Mouse (Mus musculus): ENCODE data around the gene Snx21. TPM values are rescaled to one million over a fixed set of nuclear protein-coding genes. Genes with fewer than 3 reads are reported as not detected.

Gene Snx21
- under 1 TPM; 0.33 to 0.96 TPM for total RNA-seq (2023)

GRCm38 (mm10) chr2:164785481-164786387, at the start of gene Snx21:
Gene Snx21, plus strand, starts transcription at chr2:164785823.

GRCm38 (mm10) chr2:164745843-164746479, 39.7 kb upstream of the Snx21 start, which contains the start of the genes Wfdc3 and Dnttip1:
Gene Wfdc3, minus strand, starts transcription at chr2:164745931.
Gene Dnttip1, plus strand, starts transcription at chr2:164745983.

GRCm38 (mm10) chr2:164769258-164770037, 16.2 kb upstream of the Snx21 start, which contains the start of gene Ube2c:
Gene Ube2c, plus strand, starts transcription at chr2:164769898.

GRCm38 (mm10) chr2:164779481-164780086, 6.0 kb upstream of the Snx21 start, which contains the start of gene Tnnc2:
Gene Tnnc2, minus strand, starts transcription at chr2:164779967.

GRCm38 (mm10) chr2:164804533-164805331, 19.1 kb downstream of the Snx21 start, which contains the start of the genes Acot8 and Zswim3:
Gene Acot8, minus strand, starts transcription at chr2:164804882.
Gene Zswim3, plus strand, starts transcription at chr2:164805098.

GRCm38 (mm10) chr2:164822636-164823165, 37.1 kb downstream of the Snx21 start, which contains the start of gene Zswim1:
Gene Zswim1, plus strand, starts transcription at chr2:164822686.

GRCm38 (mm10) chr2:164828437-164828836, 42.8 kb downstream of the Snx21 start, which contains the start of gene Spata25:
Gene Spata25, minus strand, starts transcription at chr2:164828537.

GRCm38 (mm10) chr2:164832748-164833301, 47.2 kb downstream of the Snx21 start, which contains the start of gene Ctsa:
Gene Ctsa, plus strand, starts transcription at chr2:164832873.

GRCm38 (mm10) chr2:164833314-164833959, 47.8 kb downstream of the Snx21 start, which contains the start of gene Neurl2:
Gene Neurl2, minus strand, starts transcription at chr2:164833456.

Other genes starting within 250 kb of the Snx21 start
- not detected for gene Wfdc2, start 223.4 kb upstream of the Snx21 start, total RNA-seq (2023)
- not detected for gene Spint3, start 212.4 kb upstream of the Snx21 start, total RNA-seq (2023)
- gene Wfdc6a, start 200.4 kb upstream of the Snx21 start, total RNA-seq (2023) = not detected
- not detected for gene Eppin, start 192.2 kb upstream of the Snx21 start, total RNA-seq (2023)
- gene Wfdc6b, start 172.3 kb upstream of the Snx21 start, total RNA-seq (2023) = not detected
- gene Wfdc8, start 172.2 kb upstream of the Snx21 start, total RNA-seq (2023) = not detected
- not detected for gene Wfdc16, start 147.0 kb upstream of the Snx21 start, total RNA-seq (2023)
- gene Wfdc10, start 129.8 kb upstream of the Snx21 start, total RNA-seq (2023) = not detected
- not detected for gene Wfdc9, start 129.2 kb upstream of the Snx21 start, total RNA-seq (2023)
- gene Wfdc11, start 111.7 kb upstream of the Snx21 start, total RNA-seq (2023) = not detected
- gene Wfdc13, start 100.7 kb upstream of the Snx21 start, total RNA-seq (2023) = not detected
- gene Spint4, start 87.3 kb upstream of the Snx21 start, total RNA-seq (2023) = not detected
- gene Spint5, start 70.5 kb upstream of the Snx21 start, total RNA-seq (2023) = not detected
- under 1 TPM in 1 of 2 experiments, not detected in 1; 0.36 TPM for gene Wfdc3, start 39.9 kb upstream of the Snx21 start, total RNA-seq (2023)
- gene Dnttip1, start 39.8 kb upstream of the Snx21 start, total RNA-seq (2023) = 10 to 100 TPM; 41.7 to 46.9 TPM
- 1 to 10 TPM; 2.9 to 9.5 TPM for gene Ube2c, start 15.9 kb upstream of the Snx21 start, total RNA-seq (2023)
- not detected for gene Tnnc2, start 5.9 kb upstream of the Snx21 start, total RNA-seq (2023)
- 10 to 100 TPM; 51.6 to 59.8 TPM for gene Acot8, start 19.1 kb downstream of the Snx21 start, total RNA-seq (2023)
- 1 to 10 TPM; 3.4 to 3.6 TPM for gene Zswim3, start 19.3 kb downstream of the Snx21 start, total RNA-seq (2023)
- 10 to 100 TPM; 11.1 to 11.2 TPM for gene Zswim1, start 36.9 kb downstream of the Snx21 start, total RNA-seq (2023)
- gene Spata25, start 42.7 kb downstream of the Snx21 start, total RNA-seq (2023) = not detected
- 100 to 1,000 TPM; 118 to 128 TPM for gene Ctsa, start 47.0 kb downstream of the Snx21 start, total RNA-seq (2023)
- gene Neurl2, start 47.6 kb downstream of the Snx21 start, total RNA-seq (2023) = 1 to 10 TPM; 1.1 to 1.7 TPM
- 1 to 10 TPM; 5.7 to 6.9 TPM for gene Pltp, start 71.9 kb downstream of the Snx21 start, total RNA-seq (2023)
- 100 to 1,000 TPM in 1 of 2 experiments, 10 to 100 TPM in 1; 83.5 to 104 TPM for gene Pcif1, start 93.5 kb downstream of the Snx21 start, total RNA-seq (2023)
- gene Zfp335, start 125.9 kb downstream of the Snx21 start, total RNA-seq (2023) = 10 to 100 TPM; 55.6 to 55.9 TPM
- 1 to 10 TPM; 3.8 to 4.2 TPM for gene Mmp9, start 155.0 kb downstream of the Snx21 start, total RNA-seq (2023)
- 1 to 10 TPM in 1 of 2 experiments, under 1 TPM in 1; 0.68 to 1.4 TPM for gene Slc12a5, start 175.0 kb downstream of the Snx21 start, total RNA-seq (2023)
- 10 to 100 TPM; 42.9 to 45.8 TPM for gene Ncoa5, start 249.0 kb downstream of the Snx21 start, total RNA-seq (2023)